Mouse (Mus musculus): ENCODE data around the gene Tefm. TPM values are rescaled to one million over a fixed set of nuclear protein-coding genes. Genes with fewer than 3 reads are reported as not detected.
"Not testable (repeated sequence)": the region's sequence is repeated elsewhere in the genome, so short reads cannot be mapped to it uniquely, and the experiment has no call there.

Gene Tefm
- polyA plus RNA-seq (2014; fragmentation: Nextera tagmentation; extraction: Ambion mirVana), result 21.6 and 23.9 TPM in 2 replicates

GRCm38 (mm10) chr11:80141825-80142521 is at the start of gene Tefm:
TSS of gene Tefm (minus strand) at chr11:80142175.
- H3K4me3 ChIP-seq (ENCODE audit: low read depth, low read length), result peak within 1 kb of the TSS; percentile 87
- DNase-seq (ENCODE audit: low spot score) (peak; percentile 93), ATAC-seq (ENCODE audit: low read depth) (peak; percentile 95)
- WGBS, result 0% methylated on average over 31 of the region's 40 CpGs
- H3K36me3 ChIP-seq (ENCODE audit: control insufficient read depth, insufficient read depth, low read length), result peaks cover 32% of the 10 kb centered on the region
- peak within 1 kb of the TSS; percentile 88 for H3K4me2 ChIP-seq (ENCODE audit: low read depth, low read length)
- H3K4me1 ChIP-seq (ENCODE audit: control insufficient read depth, insufficient read depth, low read length), result peaks cover 7% of the 10 kb centered on the region
- peak within 1 kb of the TSS; percentile 90 for H3K27ac ChIP-seq (replicated peaks; ENCODE audit: low read depth, low read length)
- H3K27me3 ChIP-seq (replicated peaks; ENCODE audit: control insufficient read depth, insufficient read depth, low read length), result no peaks in the 10 kb centered on the region
- H3K9ac ChIP-seq (ENCODE audit: low read depth, low read length), result peak within 1 kb of the TSS; percentile 86
- H3K9me3 ChIP-seq (ENCODE audit: control insufficient read depth, low read length), result no peaks in the 10 kb centered on the region

- DNase-seq (ENCODE audit: low spot score) (no peak), ATAC-seq (ENCODE audit: low read depth) (no peak)
- Histone ChIP-seq H3K27me3 (replicated peaks; ENCODE audit: control insufficient read depth, insufficient read depth, low read length) (no peaks in the 10 kb centered on the region), H3K4me1 (ENCODE audit: control insufficient read depth, insufficient read depth, low read length) (no peaks in the 10 kb centered on the region), H3K4me3 (ENCODE audit: low read depth, low read length) (no peak overlapping the region), H3K4me2 (ENCODE audit: low read depth, low read length) (no peak overlapping the region), H3K9me3 (ENCODE audit: control insufficient read depth, low read length) (no peaks in the 10 kb centered on the region), H3K27ac (replicated peaks; ENCODE audit: low read depth, low read length) (no peak overlapping the region), H3K36me3 (ENCODE audit: control insufficient read depth, insufficient read depth, low read length) (peaks cover 15% of the 10 kb centered on the region), H3K9ac (ENCODE audit: low read depth, low read length) (no peak overlapping the region)
- WGBS, result 57% methylated on average over 4 of the region's 4 CpGs
Measured at GRCm38 (mm10) chr11:80190280-80190679, 48.3 kb upstream of the Tefm start.

GRCm38 (mm10) chr11:80185441-80185976 is 43.5 kb upstream of the Tefm start:
- 61% methylated on average over 5 of the region's 5 CpGs for WGBS

GRCm38 (mm10) chr11:80184531-80185071 is 42.6 kb upstream of the Tefm start:
- Histone ChIP-seq H3K9me3 (ENCODE audit: control insufficient read depth, low read length) (no peaks in the 10 kb centered on the region), H3K36me3 (ENCODE audit: control insufficient read depth, insufficient read depth, low read length) (no peaks in the 10 kb centered on the region), H3K27ac (replicated peaks; ENCODE audit: low read depth, low read length) (peak overlapping the region; percentile 88; the same call in 1 of the 2 replicates), H3K4me3 (ENCODE audit: low read depth, low read length) (peak overlapping the region; percentile 69), H3K4me2 (ENCODE audit: low read depth, low read length) (peak overlapping the region; percentile 72), H3K27me3 (replicated peaks; ENCODE audit: control insufficient read depth, insufficient read depth, low read length) (no peaks in the 10 kb centered on the region), H3K4me1 (ENCODE audit: control insufficient read depth, insufficient read depth, low read length) (no peaks in the 10 kb centered on the region), H3K9ac (ENCODE audit: low read depth, low read length) (0 out of 2 replicates have a peak overlapping the region, but pooled peaks have one; percentile 83)
- no peak for ATAC-seq (ENCODE audit: low read depth)
- 87% methylated on average over 6 of the region's 6 CpGs for WGBS
- DNase-seq (ENCODE audit: low spot score), result no peak

More at GRCm38 (mm10) chr11:80185441-80185976, 43.5 kb upstream of the Tefm start:
- not testable (repeated sequence) for H3K9ac ChIP-seq (ENCODE audit: low read depth, low read length); ATAC-seq (ENCODE audit: low read depth); H3K4me3 ChIP-seq (ENCODE audit: low read depth, low read length); H3K36me3 ChIP-seq (ENCODE audit: control insufficient read depth, insufficient read depth, low read length); H3K27ac ChIP-seq (replicated peaks; ENCODE audit: low read depth, low read length); DNase-seq (ENCODE audit: low spot score); H3K4me1 ChIP-seq (ENCODE audit: control insufficient read depth, insufficient read depth, low read length); H3K27me3 ChIP-seq (replicated peaks; ENCODE audit: control insufficient read depth, insufficient read depth, low read length); H3K4me2 ChIP-seq (ENCODE audit: low read depth, low read length); H3K9me3 ChIP-seq (ENCODE audit: control insufficient read depth, low read length)

- Histone ChIP-seq H3K4me3 (ENCODE audit: low read depth, low read length) (peak within 1 kb of the TSS; percentile 69), H3K9ac (ENCODE audit: low read depth, low read length) (peak within 1 kb of the TSS; percentile 83), H3K27me3 (replicated peaks; ENCODE audit: control insufficient read depth, insufficient read depth, low read length) (no peaks in the 10 kb centered on the region), H3K4me2 (ENCODE audit: low read depth, low read length) (peak within 1 kb of the TSS; percentile 72), H3K4me1 (ENCODE audit: control insufficient read depth, insufficient read depth, low read length) (no peaks in the 10 kb centered on the region), H3K27ac (replicated peaks; ENCODE audit: low read depth, low read length) (peak within 1 kb of the TSS; percentile 88), H3K9me3 (ENCODE audit: control insufficient read depth, low read length) (no peaks in the 10 kb centered on the region), H3K36me3 (ENCODE audit: control insufficient read depth, insufficient read depth, low read length) (no peaks in the 10 kb centered on the region)
- 2% methylated on average over 31 of the region's 33 CpGs for WGBS
- ATAC-seq (ENCODE audit: low read depth), result peak; percentile 97
- peak; percentile 94 for DNase-seq (ENCODE audit: low spot score)
Measured at GRCm38 (mm10) chr11:80183705-80184255, 41.8 kb upstream of the Tefm start, which contains the start of gene Rnf135. TSS of gene Rnf135 (plus strand) at chr11:80183851.

- Histone ChIP-seq H3K4me2 (ENCODE audit: low read depth, low read length) (peak overlapping the region; percentile 72), H3K9ac (ENCODE audit: low read depth, low read length) (peak overlapping the region; percentile 83), H3K27ac (replicated peaks; ENCODE audit: low read depth, low read length) (peak overlapping the region; percentile 88; the same call in 1 of the 2 replicates), H3K4me3 (ENCODE audit: low read depth, low read length) (peak overlapping the region; percentile 69)
- ATAC-seq (ENCODE audit: low read depth), result peak; percentile 80
- not testable (repeated sequence) for DNase-seq (ENCODE audit: low spot score); H3K36me3 ChIP-seq (ENCODE audit: control insufficient read depth, insufficient read depth, low read length); H3K9me3 ChIP-seq (ENCODE audit: control insufficient read depth, low read length); H3K27me3 ChIP-seq (replicated peaks; ENCODE audit: control insufficient read depth, insufficient read depth, low read length); H3K4me1 ChIP-seq (ENCODE audit: control insufficient read depth, insufficient read depth, low read length)
- WGBS, result 45% methylated on average over 12 of the region's 12 CpGs
Measured at GRCm38 (mm10) chr11:80183054-80183704, 41.2 kb upstream of the Tefm start.

GRCm38 (mm10) chr11:80181021-80181749 is 39.2 kb upstream of the Tefm start:
- H3K4me1 ChIP-seq (ENCODE audit: control insufficient read depth, insufficient read depth, low read length), result no peaks in the 10 kb centered on the region
- ATAC-seq (ENCODE audit: low read depth), result no peak
- H3K4me2 ChIP-seq (ENCODE audit: low read depth, low read length), result no peak overlapping the region
- no peaks in the 10 kb centered on the region for H3K36me3 ChIP-seq (ENCODE audit: control insufficient read depth, insufficient read depth, low read length)
- H3K9me3 ChIP-seq (ENCODE audit: control insufficient read depth, low read length), result no peaks in the 10 kb centered on the region
- whole genome bisulfite sequencing, result 71% methylated on average over 5 of the region's 5 CpGs
- no peaks in the 10 kb centered on the region for H3K27me3 ChIP-seq (replicated peaks; ENCODE audit: control insufficient read depth, insufficient read depth, low read length)
- no peak overlapping the region for H3K4me3 ChIP-seq (ENCODE audit: low read depth, low read length)
- H3K9ac ChIP-seq (ENCODE audit: low read depth, low read length), result no peak overlapping the region
- no peak for DNase-seq (ENCODE audit: low spot score)
- no peak overlapping the region for H3K27ac ChIP-seq (replicated peaks; ENCODE audit: low read depth, low read length)

GRCm38 (mm10) chr11:80178316-80178715 is 36.3 kb upstream of the Tefm start:
- Histone ChIP-seq H3K9me3 (ENCODE audit: control insufficient read depth, low read length) (no peaks in the 10 kb centered on the region), H3K4me2 (ENCODE audit: low read depth, low read length) (no peak overlapping the region), H3K4me3 (ENCODE audit: low read depth, low read length) (no peak overlapping the region), H3K4me1 (ENCODE audit: control insufficient read depth, insufficient read depth, low read length) (no peaks in the 10 kb centered on the region), H3K27ac (replicated peaks; ENCODE audit: low read depth, low read length) (no peak overlapping the region), H3K27me3 (replicated peaks; ENCODE audit: control insufficient read depth, insufficient read depth, low read length) (no peaks in the 10 kb centered on the region), H3K9ac (ENCODE audit: low read depth, low read length) (no peak overlapping the region), H3K36me3 (ENCODE audit: control insufficient read depth, insufficient read depth, low read length) (no peaks in the 10 kb centered on the region)
- DNase-seq (ENCODE audit: low spot score), result no peak
- 75% methylated on average over 8 of the region's 8 CpGs for WGBS
- no peak for ATAC-seq (ENCODE audit: low read depth)

Measured in embryonic facial prominence, embryonic 14.5 days (tissue).